Mouse (Mus musculus) thymus, adult 2 months (tissue): ENCODE data around the gene Shisa5. TPM values are rescaled to one million over a fixed set of nuclear protein-coding genes. Genes with fewer than 3 reads are reported as not detected.

Source experiments
- DNase-seq: peaks from one replicate; pipeline ENCODE4 v3.0.0; 2021
- H3K27ac ChIP-seq: fragments of 200-500 bp; 2 replicates; pipeline ENCODE4 v1.5.1; 2012; ENCODE audit warnings: low read length, control low read depth; ENCODE audit not compliant: control insufficient read depth, insufficient read depth
- H3K27me3 ChIP-seq: fragments of 200-500 bp; 2 replicates; pipeline ENCODE4 v1.6.1; 2012; ENCODE audit warnings: mild to moderate bottlenecking, low read length, moderate library complexity, mixed read lengths; ENCODE audit not compliant: control insufficient read depth, insufficient read depth
- H3K36me3 ChIP-seq: fragments of 200-500 bp; 2 replicates; pipeline ENCODE4 v1.6.1; 2012; ENCODE audit warnings: mild to moderate bottlenecking, low read length, moderate library complexity; ENCODE audit not compliant: control insufficient read depth, insufficient read depth
- H3K4me1 ChIP-seq: fragments of 200-500 bp; replicated peaks from 2 replicates; pipeline ENCODE4 v1.6.1; 2012; ENCODE audit warnings: low read length; ENCODE audit not compliant: control insufficient read depth, insufficient read depth
- H3K4me3 ChIP-seq: fragments of 200-500 bp; 2 replicates; pipeline ENCODE4 v1.5.1; 2012; ENCODE audit warnings: mild to moderate bottlenecking, low read length, control low read depth, moderate library complexity; ENCODE audit not compliant: control insufficient read depth, insufficient read depth
- CTCF ChIP-seq: fragments of 200-500 bp; IDR thresholded peaks from 2 replicates; pipeline ENCODE4 v1.5.1; 2012; ENCODE audit warnings: mild to moderate bottlenecking, control low read depth, low read length, moderate library complexity, borderline replicate concordance; ENCODE audit not compliant: control insufficient read depth, poor library complexity, insufficient read depth; ENCODE audit errors: extremely low read depth
- POLR2A ChIP-seq: fragments of 200-500 bp; IDR thresholded peaks from 2 replicates; pipeline ENCODE4 v1.6.1; 2012; ENCODE audit warnings: mild to moderate bottlenecking, low read length, control low read depth, moderate library complexity; ENCODE audit not compliant: control insufficient read depth, poor library complexity, insufficient read depth; ENCODE audit errors: extremely low read depth
- WGBS: fragments of 180-500 bp; shearing (Covaris S2); methylation state at CpG from one replicate; pipeline ENCODE4 v1.1.7; 2018; 5-methylcytosine and 5-hydroxymethylcytosine counted together
- polyA plus RNA-seq: library from polyadenylated mRNA; depleted of rRNA; stranded (reverse); fragments of >200 nt; gene quantifications from 2 replicates; pipeline ENCODE4 v1.2.3, GENCODE M21; 2012

Gene Shisa5
- polyA plus RNA-seq, 1 experiment, result 2,648 TPM

DNA sequence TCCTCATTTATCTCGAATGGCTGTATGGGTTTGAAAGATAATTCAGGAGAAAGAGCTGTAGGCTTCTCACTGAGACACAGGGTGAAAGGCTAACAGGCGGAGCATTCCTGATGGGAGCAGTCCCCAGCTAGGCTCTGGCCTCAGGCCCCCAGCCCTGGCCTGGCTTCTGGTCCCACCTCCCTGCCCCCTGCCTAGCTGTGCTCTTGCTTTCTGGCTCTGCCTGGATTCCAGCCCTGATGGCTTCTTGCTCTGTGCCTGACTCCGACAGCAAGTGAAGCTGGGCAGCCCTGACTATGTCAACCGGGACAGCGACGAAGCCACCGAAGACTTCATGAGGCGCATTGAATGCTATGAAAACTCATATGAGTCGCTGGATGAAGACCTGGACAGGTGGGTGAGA, 30.3 kb upstream of the Shisa5 start:
- no peak for DNase-seq
- no peak for TF ChIP-seq POLR2A
- H3K27me3 ChIP-seq, result no peaks in the 10 kb centered on the region
- H3K36me3 ChIP-seq, result no peaks in the 10 kb centered on the region
- H3K4me3 ChIP-seq, result no peak overlapping the region
- WGBS, result 96% methylated on average over 9 of the region's 9 CpGs
- no peak overlapping the region for H3K27ac ChIP-seq
- H3K4me1 ChIP-seq, result peaks cover 17% of the 10 kb centered on the region

DNA sequence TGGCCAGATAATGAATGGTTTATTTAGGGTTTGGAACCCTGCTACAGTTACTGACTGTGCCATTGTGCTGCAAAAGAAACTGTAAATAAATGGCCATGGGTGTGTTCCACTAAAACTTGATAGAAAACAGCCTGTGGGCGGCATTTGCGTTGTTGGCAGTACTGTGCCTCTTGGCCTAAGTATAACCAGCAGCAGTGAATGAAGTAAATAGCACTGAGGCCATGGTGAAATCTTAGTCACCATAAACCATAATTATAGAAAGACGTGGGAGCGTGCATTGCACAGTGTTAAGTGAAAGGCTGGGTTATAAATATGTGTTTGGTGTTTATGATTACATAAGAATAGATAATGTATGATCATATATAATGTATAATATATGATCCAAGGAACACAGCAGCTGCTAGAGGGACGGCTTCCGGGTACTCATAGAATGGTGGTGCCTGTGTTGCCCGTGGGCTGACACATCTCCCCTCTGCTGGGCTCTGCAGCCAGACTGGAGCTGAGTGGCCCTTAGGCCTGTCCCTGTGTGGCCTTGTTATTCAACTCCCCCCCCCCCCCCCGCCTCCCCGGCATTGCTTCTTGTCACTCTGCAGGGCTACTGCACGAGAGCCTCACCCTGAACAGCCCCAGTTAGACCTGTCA, 29.2 kb upstream of the Shisa5 start:
- WGBS, result 58% methylated on average over 10 of the region's 10 CpGs
- peaks cover 17% of the 10 kb centered on the region for H3K4me1 ChIP-seq
- no peak overlapping the region for H3K4me3 ChIP-seq
- DNase-seq, result no peak
- no peaks in the 10 kb centered on the region for H3K27me3 ChIP-seq
- TF ChIP-seq CTCF (no peak), POLR2A (no peak)
- no peak overlapping the region for H3K27ac ChIP-seq
- H3K36me3 ChIP-seq, result no peaks in the 10 kb centered on the region

DNA sequence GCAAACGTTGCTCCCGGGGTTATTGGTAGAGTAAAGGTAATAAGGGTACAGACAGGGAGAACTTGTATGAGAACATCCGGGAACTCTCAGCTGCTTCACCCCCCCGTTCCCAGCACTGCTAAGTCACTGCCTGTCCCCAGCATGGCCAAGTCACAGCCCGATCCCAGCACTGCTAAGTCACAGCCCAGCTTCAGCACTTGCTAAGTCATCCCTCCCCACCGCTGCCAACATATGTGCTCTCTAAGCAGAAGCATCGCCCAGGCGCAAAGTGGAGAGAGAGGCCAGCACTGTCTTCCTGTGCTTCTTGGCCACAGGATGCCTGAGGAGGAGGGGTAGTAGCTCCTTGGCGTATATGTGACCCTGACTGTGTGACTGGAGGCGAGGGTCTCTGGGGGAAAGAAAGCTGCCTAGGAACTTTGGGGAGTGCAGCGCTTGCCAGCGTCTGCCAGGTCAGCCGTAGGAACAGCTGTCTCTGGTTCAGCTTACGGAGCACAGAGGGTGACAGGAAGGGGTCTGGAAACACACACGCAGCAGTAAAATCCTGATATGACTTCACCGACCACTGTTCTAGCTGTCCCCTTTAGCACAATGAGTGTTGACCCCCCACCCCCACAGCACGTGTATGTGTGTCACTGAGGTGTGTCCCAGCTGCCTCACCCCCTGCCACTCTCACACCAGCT, 28.6 kb upstream of the Shisa5 start:
- TF ChIP-seq CTCF (no peak), POLR2A (0 out of 2 replicates have a peak, but pooled peaks have one; percentile 20)
- Histone ChIP-seq H3K27ac (no peak overlapping the region), H3K27me3 (no peaks in the 10 kb centered on the region), H3K4me3 (no peak overlapping the region), H3K36me3 (no peaks in the 10 kb centered on the region), H3K4me1 (peaks cover 17% of the 10 kb centered on the region)
- 13% methylated on average over 17 of the region's 17 CpGs for WGBS
- DNase-seq, result no peak

DNA sequence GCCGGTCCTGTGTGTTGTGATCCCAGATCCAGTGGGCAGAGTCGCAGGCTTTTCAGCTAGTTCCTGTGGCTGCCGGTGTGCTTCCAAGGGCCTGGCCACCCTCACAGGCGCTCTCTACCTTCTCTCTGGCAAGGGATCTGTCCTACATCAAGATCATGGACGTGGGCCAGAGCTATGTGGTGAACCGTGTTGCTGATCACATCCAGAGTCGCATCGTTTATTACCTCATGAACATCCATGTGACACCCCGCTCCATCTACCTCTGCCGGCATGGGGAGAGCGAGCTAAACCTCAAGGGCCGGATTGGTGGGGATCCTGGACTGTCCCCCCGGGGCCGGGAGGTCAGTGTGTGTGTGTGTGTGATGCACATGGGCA, 28.1 kb upstream of the Shisa5 start:
- peaks cover 17% of the 10 kb centered on the region for H3K4me1 ChIP-seq
- WGBS, result 75% methylated on average over 14 of the region's 14 CpGs
- no peak for DNase-seq
- H3K4me3 ChIP-seq, result no peak overlapping the region
- TF ChIP-seq CTCF (no peak), POLR2A (no peak)
- H3K27me3 ChIP-seq, result no peaks in the 10 kb centered on the region
- no peaks in the 10 kb centered on the region for H3K36me3 ChIP-seq
- no peak overlapping the region for H3K27ac ChIP-seq

DNA sequence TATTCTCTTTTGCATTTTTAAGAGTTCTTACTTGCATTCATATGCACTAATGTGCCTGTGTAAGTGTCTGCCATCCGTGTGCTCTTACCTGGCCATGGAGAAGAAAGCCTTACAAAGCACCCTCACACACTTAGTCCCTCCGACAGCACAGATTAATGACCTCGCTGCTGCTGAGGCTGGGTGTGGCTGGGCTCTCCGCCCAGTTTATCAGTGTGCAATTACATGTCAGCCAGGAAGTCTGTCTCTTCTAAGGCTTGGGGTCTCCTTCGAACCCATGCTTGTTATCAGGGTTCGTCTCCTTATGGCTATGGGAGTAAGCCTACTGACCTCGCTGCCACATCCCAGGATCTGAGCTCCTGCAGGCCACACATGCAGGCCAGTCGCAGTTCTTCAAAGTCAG, 23.0 kb upstream of the Shisa5 start:
- Histone ChIP-seq H3K27ac (no peak overlapping the region), H3K4me1 (no peaks in the 10 kb centered on the region; the same call in 1 of the 2 replicates), H3K27me3 (no peaks in the 10 kb centered on the region), H3K36me3 (no peaks in the 10 kb centered on the region), H3K4me3 (no peak overlapping the region)
- no peak for DNase-seq
- 95% methylated on average over 8 of the region's 8 CpGs for WGBS
- no peak for TF ChIP-seq CTCF
- TF ChIP-seq POLR2A, result no peak

DNA sequence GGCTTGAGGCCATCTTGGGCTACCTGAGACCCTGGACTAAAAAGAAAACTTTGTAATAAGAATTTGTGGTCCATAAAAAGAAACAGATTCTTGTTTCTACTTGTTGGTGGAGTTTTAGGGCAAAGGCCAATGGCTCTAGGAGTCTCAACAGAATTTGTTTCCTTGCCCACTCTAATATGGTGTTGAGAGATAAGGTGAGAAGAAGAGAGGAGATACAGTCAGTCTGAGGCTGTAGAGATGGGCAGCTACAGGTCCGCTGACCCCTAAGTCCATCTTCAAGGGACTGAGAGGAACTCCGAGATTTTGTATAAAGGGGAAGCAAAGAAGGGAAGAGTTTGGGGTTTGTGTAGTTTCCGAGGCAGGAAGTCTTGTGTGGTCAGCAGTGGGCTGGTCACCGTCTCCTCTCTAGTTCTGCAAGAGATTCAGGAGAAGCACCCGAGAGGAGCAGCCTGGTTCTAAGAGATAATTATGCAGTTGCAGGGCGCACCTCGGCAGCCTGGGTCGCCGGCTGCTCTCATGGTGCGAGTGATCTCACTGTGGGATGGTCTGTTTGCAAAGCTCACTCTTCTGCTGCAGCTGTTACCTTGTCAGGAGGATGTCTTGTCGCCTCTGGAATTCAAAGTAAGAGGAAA, 21.3 kb upstream of the Shisa5 start:
- no peak for DNase-seq
- no peak overlapping the region for H3K4me3 ChIP-seq
- H3K27me3 ChIP-seq, result no peaks in the 10 kb centered on the region
- peaks cover 2% of the 10 kb centered on the region; the same call in 1 of the 2 replicates for H3K4me1 ChIP-seq
- no peak overlapping the region for H3K27ac ChIP-seq
- 42% methylated on average over 11 of the region's 11 CpGs for WGBS
- TF ChIP-seq POLR2A (no peak), CTCF (no peak)
- H3K36me3 ChIP-seq, result no peaks in the 10 kb centered on the region
